8 mouse cellular contexts compared by ENCODE assay signal in genomic region chr12:3641931-3642330, GRCm38 (mm10).
DNase-seq lines count a peak whose midpoint lies in the region; ATAC-seq and TF ChIP-seq lines count a peak whose summit lies in the region.
"Had no signal": no experiment of that assay in that cellular context is flagged by ENCODE, and none has a peak within 500 bp of the region (broad histone marks: within the 10 kb centered on the region; RNA-seq: fewer than 3 reads in every experiment).

No protein-coding gene starts in this region.

- H3K4me1 ChIP-seq in midbrain, postnatal 0 days (ENCODE audit: insufficient read depth, low read length) = no peaks in the 10 kb centered on the region
- no peaks in the 10 kb centered on the region for H3K4me1 ChIP-seq in midbrain, embryonic 15.5 days
- H3K4me1 ChIP-seq: limb, embryonic 15.5 days had no signal

- DNase-seq in midbrain, postnatal 0 days (ENCODE audit: low spot score) = no peak
- peak; percentile 46 for DNase-seq in adrenal gland, postnatal 10 days
- peak; percentile 54 for DNase-seq in splenic B cell, adult 2 months (ENCODE audit: low read depth, low spot score)
- no peak for DNase-seq in gastrocnemius, adult 8-10 months (ENCODE audit: low spot score in 2 of 2)
- no peak for DNase-seq in urinary bladder, postnatal 14 days (ENCODE audit: low spot score)

- H3K36me3 ChIP-seq in midbrain, postnatal 0 days (ENCODE audit: insufficient read depth, low read length) = no peaks in the 10 kb centered on the region
- no peaks in the 10 kb centered on the region for H3K36me3 ChIP-seq in midbrain, embryonic 15.5 days (replicated peaks)
- H3K36me3 ChIP-seq in splenic B cell, adult 2 months (ENCODE audit: control insufficient read depth, insufficient read depth, low read length, poor library complexity, severe bottlenecking) = no peaks in the 10 kb centered on the region
- H3K36me3 ChIP-seq: limb, embryonic 15.5 days had no signal

- no peak for ATAC-seq in midbrain, postnatal 0 days (ENCODE audit: low FRiP score)
- ATAC-seq in midbrain, embryonic 15.5 days (replicated peaks) = no peak
- peak; percentile 48 for ATAC-seq in inflammation-experienced regulatory T-cells, adult 6 months

- no peaks in the 10 kb centered on the region for H3K27me3 ChIP-seq in midbrain, postnatal 0 days (ENCODE audit: insufficient read depth, low read length)
- H3K27me3 ChIP-seq in midbrain, embryonic 15.5 days (replicated peaks) = no peaks in the 10 kb centered on the region
- no peaks in the 10 kb centered on the region for H3K27me3 ChIP-seq in splenic B cell, adult 2 months (ENCODE audit: control insufficient read depth, insufficient read depth, low read length, poor library complexity, severe bottlenecking)
- H3K27me3 ChIP-seq: limb, embryonic 15.5 days had no signal

- H3K4me3 ChIP-seq in midbrain, postnatal 0 days (ENCODE audit: low read depth, low read length) = no peak overlapping the region
- H3K4me3 ChIP-seq in midbrain, embryonic 15.5 days = no peak overlapping the region
- H3K4me3 ChIP-seq: limb, embryonic 15.5 days had no signal

- no peak overlapping the region for H3K4me2 ChIP-seq in midbrain, postnatal 0 days (ENCODE audit: low read depth, low read length, poor library complexity, severe bottlenecking)
- H3K4me2 ChIP-seq in midbrain, embryonic 15.5 days = no peak overlapping the region
- H3K4me2 ChIP-seq: limb, embryonic 15.5 days had no signal

- peak; percentile 25; the same call in 1 of the 2 replicates for TF ChIP-seq CTCF in midbrain, postnatal 0 days (IDR thresholded peaks at IDR 0.05)

- H3K9ac ChIP-seq in midbrain, postnatal 0 days (replicated peaks; ENCODE audit: low read length, poor library complexity, severe bottlenecking) = no peak overlapping the region
- no peak overlapping the region for H3K9ac ChIP-seq in midbrain, embryonic 15.5 days
- H3K9ac ChIP-seq: limb, embryonic 15.5 days had no signal

- 55% methylated on average over 3 of the region's 3 CpGs for WGBS in midbrain, postnatal 0 days
- WGBS in midbrain, embryonic 15.5 days = 51% methylated on average over 3 of the region's 3 CpGs

- no peaks in the 10 kb centered on the region for H3K9me3 ChIP-seq in midbrain, postnatal 0 days (ENCODE audit: low read length)
- H3K9me3 ChIP-seq in midbrain, embryonic 15.5 days = no peaks in the 10 kb centered on the region
- H3K9me3 ChIP-seq: limb, embryonic 15.5 days had no signal

- no peak overlapping the region for H3K27ac ChIP-seq in midbrain, postnatal 0 days (ENCODE audit: low read depth, low read length)
- no peak overlapping the region for H3K27ac ChIP-seq in midbrain, embryonic 15.5 days
- H3K27ac ChIP-seq: limb, embryonic 15.5 days had no signal

Comparison
In these comparisons a context has a peak if more than half of its experiments do, and no peak if none do; other contexts are left out.
1. DNase-seq: peak in adrenal gland, postnatal 10 days (single experiment) and splenic B cell, adult 2 months (single experiment); none in midbrain, postnatal 0 days (single experiment), gastrocnemius, adult 8-10 months (0 of 2) and urinary bladder, postnatal 14 days (single experiment).